Mouse (Mus musculus): ENCODE results near the gene Ctdspl2. TPM values are rescaled to one million over a fixed set of nuclear protein-coding genes. Genes with fewer than 3 reads are reported as not detected.

Ctdspl2 gene
- polyA plus RNA-seq, 3 experiments from 2014 or later, result 58.7 to 86.3 (median 68.9) TPM

DNA sequence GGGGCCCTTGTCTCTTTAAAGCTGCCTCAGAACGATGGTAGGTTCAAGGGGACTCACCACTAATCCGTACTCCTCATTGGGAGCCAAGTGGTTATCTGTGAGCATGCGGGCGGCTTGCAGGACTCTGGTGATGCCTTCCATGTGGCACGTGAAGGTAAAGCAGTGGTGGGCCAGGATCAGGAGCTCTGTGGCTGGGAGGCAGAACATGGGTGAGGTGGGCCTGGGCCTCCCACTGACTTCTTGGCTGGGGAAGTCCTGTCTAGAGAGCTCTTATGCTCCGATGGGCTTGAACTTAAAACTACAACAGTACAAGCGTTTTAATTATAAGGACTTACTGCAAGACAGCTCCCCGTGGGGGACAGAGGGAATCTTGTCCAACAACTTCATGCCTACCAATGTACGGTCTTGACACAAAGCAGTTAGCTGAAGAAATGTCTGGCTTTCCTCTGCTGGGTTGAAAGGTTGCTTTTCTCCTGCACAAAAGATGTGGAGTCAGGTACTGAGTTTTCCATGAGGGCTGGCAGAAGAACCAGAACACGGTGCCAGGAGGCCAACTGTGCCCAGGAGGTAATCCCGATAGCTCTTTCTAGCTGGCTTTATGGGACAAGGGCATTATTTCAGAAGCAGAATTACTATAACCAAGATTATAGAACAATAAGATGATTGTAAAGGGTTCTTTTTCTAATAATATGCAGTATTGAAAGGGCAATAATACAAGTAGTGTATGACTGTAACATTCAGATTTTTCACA lies 103.7 kb downstream of the Ctdspl2 start:
- ATAC-seq, result no peak

Other genes starting within 250 kb of the Ctdspl2 start
- gene Frmd5, start 148.9 kb upstream of the Ctdspl2 start, polyA plus RNA-seq (2017; shearing (Covaris generic)), result 1 to 10 TPM in 2 of 3 experiments, under 1 TPM in 1; 0.67 to 1.3 (median 1.2) TPM
- gene Casc4, start 89.0 kb upstream of the Ctdspl2 start, polyA plus RNA-seq (2017; shearing (Covaris generic)), result 1 to 10 TPM; 1.2 to 3.5 (median 3.4) TPM
- not detected for gene Mageb3, start 91 bp downstream of the Ctdspl2 start, polyA plus RNA-seq (2017; shearing (Covaris generic))
- gene Eif3j1, start 72.5 kb downstream of the Ctdspl2 start, polyA plus RNA-seq (2017; shearing (Covaris generic)), result 1 to 10 TPM; 2.7 to 4.4 (median 3.1) TPM
- 1 to 10 TPM; 5.6 to 6.8 (median 6.3) TPM for gene Spg11, start 162.4 kb downstream of the Ctdspl2 start, polyA plus RNA-seq (2017; shearing (Covaris generic))
- over 10,000 TPM in 1 of 3 experiments, 1,000 to 10,000 TPM in 2; 8,524 to 10,037 (median 9,865) TPM for gene B2m, start 191.7 kb downstream of the Ctdspl2 start, polyA plus RNA-seq (2017; shearing (Covaris generic))
- gene Trim69, start 204.7 kb downstream of the Ctdspl2 start, polyA plus RNA-seq (2017; shearing (Covaris generic)), result under 1 TPM in 2 of 3 experiments, not detected in 1; 0.26 to 0.33 TPM
- gene Patl2, start 230.2 kb downstream of the Ctdspl2 start, polyA plus RNA-seq (2017; shearing (Covaris generic)), result under 1 TPM in 2 of 3 experiments, not detected in 1; 0.22 to 0.40 TPM
- gene Terb2, start 230.3 kb downstream of the Ctdspl2 start, polyA plus RNA-seq (2017; shearing (Covaris generic)), result not detected

Measured in inflammation-experienced regulatory T-cells, adult 6 months (primary cell).